Mouse (Mus musculus) adrenal gland, postnatal 36 days (tissue): ENCODE results near the gene Slc22a14. TPM values are rescaled to one million over a fixed set of nuclear protein-coding genes. Genes with fewer than 3 reads are reported as not detected.

Source experiments
- DNase-seq, 2 experiments: peaks; one replicate each; pipeline ENCODE4 v3.0.0; 2021; ENCODE audit warnings: mixed read lengths in 1 of 2
- total RNA-seq, 2 experiments: library from RNA; stranded (reverse); gene quantifications; 2 replicates each; pipeline ENCODE4 v1.2.3; 2021

Slc22a14 gene
- total RNA-seq, 2 experiments from 2014 or later, result not detected

GRCm38 (mm10) chr9:119357331-119358057 is 7.9 kb downstream of the Slc22a14 start, which contains the start of gene Xylb:
Gene Xylb, plus strand, starts transcription at chr9:119357381.
- DNase-seq, result peak; percentile 95 to 97

GRCm38 (mm10) chr9:119355943-119356342 is 9.4 kb downstream of the Slc22a14 start:
- no peak for DNase-seq

- no peak for DNase-seq
Measured at GRCm38 (mm10) chr9:119353926-119354325, 11.4 kb downstream of the Slc22a14 start.

DNA sequence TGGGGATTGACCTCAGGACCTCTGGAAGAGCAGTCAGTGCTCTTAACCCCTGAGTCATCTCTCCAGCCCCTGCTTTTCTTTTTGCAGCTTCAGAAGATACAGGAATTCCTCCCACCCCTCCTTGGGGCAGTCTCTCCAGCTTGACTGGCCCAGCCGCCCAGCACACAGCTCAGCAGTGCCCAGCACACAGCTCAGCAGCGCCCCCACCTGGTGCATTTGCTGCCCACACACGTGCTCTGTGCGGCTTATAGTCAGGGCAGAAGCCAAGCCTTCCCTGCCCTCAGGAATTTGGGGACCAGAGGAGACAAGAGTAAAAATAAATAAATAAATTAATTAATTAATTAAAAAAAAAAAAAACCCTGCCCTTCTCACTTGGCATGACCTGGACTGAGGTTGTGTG is 13.3 kb downstream of the Slc22a14 start:
- peak; percentile 88 to 93 for DNase-seq

DNA sequence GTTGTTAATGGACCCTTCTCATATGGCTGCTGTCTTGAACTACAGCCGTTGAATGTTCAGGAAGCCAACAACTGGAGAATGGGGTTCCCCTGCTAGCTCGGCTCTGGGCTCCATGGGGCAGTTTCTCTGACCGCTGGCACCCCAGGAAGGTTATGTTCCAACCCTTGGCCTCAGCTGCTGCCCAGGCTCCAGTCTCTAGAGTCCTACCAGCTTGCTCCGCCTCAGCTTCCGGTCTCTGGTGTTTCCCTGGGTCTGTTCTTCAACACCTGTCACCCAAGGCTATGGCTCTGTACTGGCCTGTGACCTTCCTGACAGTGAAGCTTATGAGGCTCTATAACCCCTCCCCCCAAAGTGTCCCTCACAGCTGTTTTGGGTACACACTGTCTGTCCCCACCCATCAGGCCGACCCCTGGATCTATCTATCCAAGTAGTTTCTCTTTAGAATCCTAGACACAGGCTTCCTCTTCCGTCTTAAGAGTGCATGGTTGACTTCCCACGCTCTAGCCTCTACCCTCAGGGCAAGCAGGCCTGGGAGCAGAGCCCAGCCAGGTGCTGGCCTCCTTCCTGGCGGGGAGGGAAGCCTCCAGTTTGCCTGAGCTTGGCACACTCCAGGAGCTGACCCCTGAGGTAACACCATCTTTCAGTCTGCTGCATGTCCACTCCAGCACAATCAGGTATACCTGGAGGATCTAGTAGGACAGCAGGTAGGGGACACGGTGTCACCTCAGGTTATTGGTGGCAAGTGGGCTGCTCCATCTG is 14.2 kb downstream of the Slc22a14 start:
- no peak for DNase-seq

DNA sequence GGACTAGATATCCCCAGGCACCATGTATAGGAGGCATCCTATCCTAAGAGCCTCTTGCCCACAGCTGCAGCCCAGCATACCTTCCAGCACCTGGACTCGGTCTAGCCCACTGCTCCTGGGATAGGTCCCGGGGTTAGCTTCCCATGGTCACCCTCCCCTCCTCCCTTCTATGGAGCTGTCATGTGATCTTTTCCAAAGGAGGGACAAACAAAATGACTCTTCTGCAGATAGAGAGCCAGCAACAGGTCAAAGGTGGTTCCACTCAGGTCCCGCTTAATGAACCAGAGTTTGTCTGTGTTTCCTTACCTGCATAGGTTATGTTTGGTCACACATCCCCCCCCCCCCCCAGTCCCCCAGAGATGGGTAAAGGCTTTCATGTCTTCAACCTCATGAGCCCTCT is 14.8 kb downstream of the Slc22a14 start:
- DNase-seq, result no peak

DNA sequence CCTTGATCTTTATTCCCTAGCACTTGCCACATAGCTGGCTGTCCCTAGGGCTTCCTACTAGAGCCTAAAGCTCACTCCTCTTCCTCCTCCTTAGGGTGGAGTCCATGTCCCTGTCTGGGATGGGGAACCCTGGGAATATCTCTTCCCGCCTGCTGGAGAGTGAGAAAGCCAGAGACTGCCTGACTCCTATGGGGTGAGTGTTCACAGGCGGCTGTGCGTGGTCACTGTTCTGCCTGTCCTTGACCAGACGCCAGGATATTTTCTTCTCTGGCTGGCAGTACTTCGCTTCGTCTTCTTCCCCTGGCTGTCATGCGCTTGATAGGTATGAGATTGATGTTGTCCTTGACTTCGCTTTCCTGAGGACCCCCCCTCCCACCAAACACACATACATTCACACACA is 19.0 kb downstream of the Slc22a14 start:
- DNase-seq, result peak; percentile 48 to 53

- DNase-seq, result no peak
Measured at GRCm38 (mm10) chr9:119342728-119343127, 22.6 kb downstream of the Slc22a14 start.

- peak; percentile 96 to 97 for DNase-seq
Measured at GRCm38 (mm10) chr9:119340909-119341816, 24.2 kb downstream of the Slc22a14 start, which contains the start of gene Myd88. Gene Myd88, minus strand, starts transcription at chr9:119341411.

- no peak for DNase-seq
Measured at GRCm38 (mm10) chr9:119340212-119340580, 25.2 kb downstream of the Slc22a14 start.

- DNase-seq, result peak; percentile 74 to 86
Measured at GRCm38 (mm10) chr9:119339558-119340211, 25.7 kb downstream of the Slc22a14 start, which contains the start of gene Acaa1a. Gene Acaa1a, plus strand, starts transcription at chr9:119339676.

DNA sequence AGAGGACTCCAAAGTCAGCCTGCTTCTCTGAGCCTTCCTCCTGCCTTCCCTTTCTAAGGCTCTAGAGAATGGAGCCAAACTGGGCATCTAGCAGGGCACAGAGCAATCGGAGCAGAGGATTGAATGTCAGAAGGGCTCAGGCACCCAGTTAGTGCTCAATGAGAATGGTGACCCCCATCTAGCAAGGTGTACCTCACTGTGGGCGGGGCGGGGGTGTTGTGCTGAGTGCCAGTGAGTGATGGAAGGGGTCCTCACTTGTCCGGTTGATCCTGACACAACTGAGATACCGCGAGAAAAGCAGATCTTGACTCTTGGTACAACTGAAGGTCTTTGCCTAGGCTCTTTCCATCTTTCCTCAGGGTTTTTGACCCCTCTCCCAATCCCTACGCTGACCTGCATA is 26.2 kb downstream of the Slc22a14 start:
- DNase-seq, result no peak

- no peak for DNase-seq
Measured at GRCm38 (mm10) chr9:119338350-119338749, 27.0 kb downstream of the Slc22a14 start.

DNA sequence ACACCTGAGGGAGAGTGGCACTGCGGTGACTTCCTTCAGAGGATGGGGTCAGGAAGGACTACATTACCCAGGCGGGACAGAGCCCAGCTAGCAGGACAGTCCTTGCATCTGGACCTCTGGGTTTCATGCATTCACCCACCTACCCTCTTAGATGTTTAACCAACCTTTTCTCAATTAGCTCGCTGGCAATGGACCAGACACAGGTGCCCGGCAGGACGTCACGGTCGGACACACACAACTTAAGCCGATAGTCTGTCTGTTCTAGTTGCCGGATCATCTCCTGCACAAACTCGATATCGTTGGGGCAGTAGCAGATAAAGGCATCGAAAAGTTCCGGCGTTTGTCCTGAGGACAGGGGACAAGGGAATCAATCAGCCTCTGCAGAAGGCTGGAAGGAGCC is 27.5 kb downstream of the Slc22a14 start:
- DNase-seq, result no peak

GRCm38 (mm10) chr9:119335571-119335970 is 29.8 kb downstream of the Slc22a14 start:
- DNase-seq, result no peak

- no peak for DNase-seq
Measured at GRCm38 (mm10) chr9:119334834-119335233, 30.5 kb downstream of the Slc22a14 start.

DNA sequence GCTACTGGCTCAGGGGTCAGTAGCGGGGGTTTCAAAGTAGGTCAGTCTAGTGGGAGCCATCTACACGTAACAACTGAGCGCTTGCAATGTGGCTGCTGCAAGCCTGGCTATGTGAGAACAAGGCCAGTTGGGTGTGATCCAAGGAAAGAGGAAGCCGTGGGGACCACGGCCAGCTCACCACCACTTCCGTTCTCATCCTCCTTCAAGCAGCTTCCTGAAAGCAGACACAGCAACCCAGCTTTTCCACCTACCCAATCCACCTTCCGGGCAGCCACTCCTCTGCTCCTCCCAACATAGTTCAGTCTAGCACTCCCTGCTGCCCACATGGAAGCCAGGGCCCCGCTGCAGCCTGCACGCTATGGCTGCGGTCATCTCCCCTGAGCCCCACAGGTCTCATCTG is 31.0 kb downstream of the Slc22a14 start:
- DNase-seq, result peak; percentile 42 to 61

DNA sequence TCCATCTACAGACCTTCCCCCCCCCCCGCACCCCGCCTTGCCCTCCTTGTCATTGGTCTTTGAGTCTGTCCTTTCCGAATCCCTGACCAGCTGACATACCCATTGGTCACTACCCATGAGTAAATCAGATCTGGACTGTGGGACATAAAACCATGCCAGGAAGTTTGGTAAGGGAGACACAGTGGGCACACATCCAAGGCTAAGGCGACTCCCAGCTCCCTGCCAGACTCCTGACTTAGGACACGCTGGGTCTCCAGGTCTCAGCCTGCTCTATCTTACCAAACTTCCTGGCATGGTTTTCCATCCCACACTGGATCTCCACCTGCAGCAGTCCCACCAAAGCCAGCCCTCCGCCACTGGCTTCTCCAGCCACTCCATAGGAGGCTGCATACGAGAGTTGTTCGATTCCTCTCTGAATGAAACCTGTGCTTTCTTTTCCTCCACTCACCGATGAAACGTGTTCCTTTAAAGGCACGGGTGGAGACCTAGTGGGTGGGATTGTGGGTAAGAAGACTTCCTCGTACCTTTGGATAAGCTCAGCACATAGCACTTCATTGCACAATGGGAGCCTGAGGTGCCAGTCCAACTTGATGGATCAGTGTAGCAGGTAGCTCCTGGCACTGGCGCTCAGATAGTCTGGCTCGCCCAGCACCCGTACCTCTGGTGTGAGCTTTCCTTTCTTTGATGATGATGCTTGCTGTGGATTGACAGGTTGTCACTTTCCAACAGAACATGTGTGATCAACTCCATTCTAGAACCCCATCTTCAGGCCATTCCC is 35.0 kb downstream of the Slc22a14 start:
- DNase-seq, result peak; percentile 44 to 64

DNA sequence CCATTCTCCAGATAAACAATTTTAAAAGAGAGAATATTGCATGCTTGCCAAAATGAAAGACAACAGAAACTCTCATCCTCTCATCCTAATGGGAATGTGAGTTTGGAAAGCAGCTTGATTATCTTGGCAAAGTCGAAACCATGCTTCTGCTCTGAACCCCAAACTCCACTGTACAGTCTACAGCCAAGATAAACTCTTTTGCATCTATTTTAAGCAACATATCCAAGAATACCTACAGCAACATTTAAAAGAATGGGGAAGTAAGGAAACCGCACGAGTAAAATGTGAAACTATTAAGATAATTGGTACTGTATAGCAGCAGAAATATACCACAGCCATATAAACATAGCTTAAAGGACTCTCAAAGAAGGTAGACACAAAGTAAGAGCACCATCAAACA is 36.9 kb downstream of the Slc22a14 start:
- no peak for DNase-seq

- no peak for DNase-seq
Measured at GRCm38 (mm10) chr9:119324130-119324529, 41.2 kb downstream of the Slc22a14 start.

GRCm38 (mm10) chr9:119323260-119323645 is 42.1 kb downstream of the Slc22a14 start:
- DNase-seq, result peak in 1 of 2 experiments; percentile 6
